Mouse (Mus musculus) lung, embryonic 16.5 days (tissue): ENCODE results near the gene Tuba1c. TPM values are rescaled to one million over a fixed set of nuclear protein-coding genes. Genes with fewer than 3 reads are reported as not detected.
A peak's percentile ranks its signal among the peaks of the same experiment; 100 is the strongest.

ENCODE experiments used
- ATAC-seq: fragments of 200-750 bp; cut with Nextera tagmentation; 2 replicates; pipeline ENCODE4 v1.8.0; 2017; ENCODE audit warnings: low read depth, mild to moderate bottlenecking, moderate library complexity
- H3K27ac ChIP-seq: fragments of 300-500 bp; sonication (generic); 2 replicates; pipeline ENCODE4 v1.5.1; 2014; ENCODE audit warnings: mild to moderate bottlenecking, control low read depth, low read length
- H3K27me3 ChIP-seq: fragments of 300-500 bp; sonication (generic); 2 replicates; pipeline ENCODE4 v1.6.1; 2014; ENCODE audit warnings: low read depth, low read length, mixed read lengths; ENCODE audit not compliant: control insufficient read depth, insufficient read depth
- H3K36me3 ChIP-seq: fragments of 300-500 bp; sonication (generic); 2 replicates; pipeline ENCODE4 v1.6.1; 2014; ENCODE audit warnings: low read length; ENCODE audit not compliant: control insufficient read depth, insufficient read depth
- H3K4me1 ChIP-seq: fragments of 300-500 bp; sonication (generic); replicated peaks from 2 replicates; pipeline ENCODE4 v1.6.1; 2014; ENCODE audit warnings: low read length, mixed read lengths; ENCODE audit not compliant: control insufficient read depth, insufficient read depth
- H3K4me2 ChIP-seq: fragments of 300-500 bp; sonication (generic); 2 replicates; pipeline ENCODE4 v1.6.1; 2014; ENCODE audit warnings: low read depth, low read length, control low read depth
- H3K4me3 ChIP-seq: fragments of 300-500 bp; sonication (generic); 2 replicates; pipeline ENCODE4 v1.5.1; 2014; ENCODE audit warnings: mild to moderate bottlenecking, low read length, control low read depth
- H3K9ac ChIP-seq: fragments of 300-500 bp; sonication (generic); 2 replicates; pipeline ENCODE4 v1.6.1; 2014; ENCODE audit warnings: low read length, control low read depth
- H3K9me3 ChIP-seq: fragments of 300-500 bp; sonication (generic); 2 replicates; pipeline ENCODE4 v1.6.1; 2016; ENCODE audit warnings: low read length; ENCODE audit not compliant: control insufficient read depth
- WGBS: fragments of 180-500 bp; shearing (Covaris S2); extraction: QIAGEN DNeasy Blood & Tissue Kit; methylation state at CpG from one replicate; pipeline ENCODE4 v1.1.7; 2014; 5-methylcytosine and 5-hydroxymethylcytosine counted together
- polyA plus RNA-seq: library from polyadenylated mRNA; unstranded; fragments of >200 nt; fragmentation: Nextera tagmentation; extraction: Ambion mirVana; gene quantifications from 2 replicates; pipeline ENCODE4 v1.2.1, GENCODE M21; 2015

Tuba1c gene
- polyA plus RNA-seq, 1 experiment from 2014 or later, result 226 TPM

- H3K27ac ChIP-seq, result no peak overlapping the region
Observed at GRCm38 (mm10) chr15:99033498-99034270, 4.0 kb downstream of the Tuba1c start.

GRCm38 (mm10) chr15:99035431-99035830 is 5.7 kb downstream of the Tuba1c start:
- Histone ChIP-seq H3K4me2 (no peak overlapping the region), H3K4me3 (no peak overlapping the region), H3K4me1 (peaks cover 26% of the 10 kb centered on the region), H3K9me3 (no peaks in the 10 kb centered on the region), H3K27ac (no peak overlapping the region), H3K36me3 (peaks cover 22% of the 10 kb centered on the region), H3K27me3 (no peaks in the 10 kb centered on the region), H3K9ac (no peak overlapping the region)
- ATAC-seq, result no peak
- WGBS, result 86% methylated on average over 4 of the region's 4 CpGs

More at GRCm38 (mm10) chr15:99033498-99034270, 4.0 kb downstream of the Tuba1c start:
- Histone ChIP-seq H3K4me2 (0 out of 2 replicates have a peak overlapping the region, but pooled peaks have one; percentile 73), H3K4me3 (no peak overlapping the region), H3K9ac (no peak overlapping the region), H3K4me1 (peaks cover 30% of the 10 kb centered on the region), H3K36me3 (peaks cover 22% of the 10 kb centered on the region), H3K27me3 (no peaks in the 10 kb centered on the region), H3K9me3 (no peaks in the 10 kb centered on the region)
- no peak for ATAC-seq
- 74% methylated on average over 7 of the region's 7 CpGs for WGBS

GRCm38 (mm10) chr15:99036249-99036905 is 6.7 kb downstream of the Tuba1c start:
- H3K4me1 ChIP-seq, result peaks cover 23% of the 10 kb centered on the region
- peak; percentile 48 for ATAC-seq

GRCm38 (mm10) chr15:99038025-99038424 is 8.3 kb downstream of the Tuba1c start:
- Histone ChIP-seq H3K4me1 (peaks cover 8% of the 10 kb centered on the region), H3K9me3 (no peaks in the 10 kb centered on the region), H3K4me3 (no peak overlapping the region), H3K9ac (no peak overlapping the region), H3K27me3 (no peaks in the 10 kb centered on the region), H3K4me2 (no peak overlapping the region), H3K27ac (no peak overlapping the region), H3K36me3 (peaks cover 22% of the 10 kb centered on the region)
- 96% methylated on average over 1 of the region's 1 CpGs for WGBS
- ATAC-seq, result no peak

More at GRCm38 (mm10) chr15:99036249-99036905, 6.7 kb downstream of the Tuba1c start:
- no peak overlapping the region for H3K4me2 ChIP-seq
- 72% methylated on average over 8 of the region's 8 CpGs for WGBS
- no peak overlapping the region for H3K4me3 ChIP-seq
- no peaks in the 10 kb centered on the region for H3K9me3 ChIP-seq
- H3K27me3 ChIP-seq, result no peaks in the 10 kb centered on the region
- no peak overlapping the region for H3K27ac ChIP-seq
- no peak overlapping the region for H3K9ac ChIP-seq
- peaks cover 22% of the 10 kb centered on the region for H3K36me3 ChIP-seq

GRCm38 (mm10) chr15:99038797-99039196 is 9.1 kb downstream of the Tuba1c start:
- H3K27me3 ChIP-seq, result no peaks in the 10 kb centered on the region
- no peaks in the 10 kb centered on the region for H3K9me3 ChIP-seq
- 85% methylated on average over 5 of the region's 5 CpGs for WGBS
- no peak for ATAC-seq
- peaks cover 22% of the 10 kb centered on the region for H3K36me3 ChIP-seq
- H3K9ac ChIP-seq, result no peak overlapping the region
- no peak overlapping the region for H3K27ac ChIP-seq
- peaks cover under 1% of the 10 kb centered on the region; the same call in 1 of the 2 replicates for H3K4me1 ChIP-seq
- H3K4me2 ChIP-seq, result no peak overlapping the region
- no peak overlapping the region for H3K4me3 ChIP-seq

GRCm38 (mm10) chr15:99039306-99039705 is 9.6 kb downstream of the Tuba1c start:
- Histone ChIP-seq H3K9me3 (no peaks in the 10 kb centered on the region), H3K4me2 (no peak overlapping the region), H3K27ac (no peak overlapping the region), H3K4me3 (no peak overlapping the region), H3K27me3 (no peaks in the 10 kb centered on the region), H3K4me1 (no peaks in the 10 kb centered on the region), H3K9ac (no peak overlapping the region), H3K36me3 (peaks cover 22% of the 10 kb centered on the region)
- 67% methylated on average over 4 of the region's 4 CpGs for WGBS
- no peak for ATAC-seq

- Histone ChIP-seq H3K4me3 (no peak overlapping the region), H3K9ac (no peak overlapping the region), H3K36me3 (peaks cover 13% of the 10 kb centered on the region; the same call in 1 of the 2 replicates), H3K4me1 (no peaks in the 10 kb centered on the region), H3K4me2 (no peak overlapping the region), H3K27ac (no peak overlapping the region), H3K9me3 (no peaks in the 10 kb centered on the region), H3K27me3 (no peaks in the 10 kb centered on the region)
- ATAC-seq, result peak; percentile 31; the same call in 1 of the 2 replicates
- WGBS, result 41% methylated on average over 26 of the region's 26 CpGs
Observed at GRCm38 (mm10) chr15:99039996-99040919, 10.6 kb downstream of the Tuba1c start.

- Histone ChIP-seq H3K36me3 (peaks cover 8% of the 10 kb centered on the region; the same call in 1 of the 2 replicates), H3K4me3 (no peak overlapping the region), H3K9me3 (no peaks in the 10 kb centered on the region), H3K27me3 (no peaks in the 10 kb centered on the region), H3K4me1 (no peaks in the 10 kb centered on the region), H3K27ac (no peak overlapping the region), H3K9ac (no peak overlapping the region), H3K4me2 (no peak overlapping the region)
- WGBS, result 50% methylated on average over 21 of the region's 21 CpGs
- ATAC-seq, result no peak
Observed at GRCm38 (mm10) chr15:99040920-99041856, 11.5 kb downstream of the Tuba1c start.
